Mouse (Mus musculus) thymus, postnatal 25 days (tissue): ENCODE measurements around the gene Dnase2b.

Experiments used
- DNase-seq: peaks from one replicate; pipeline ENCODE4 v3.0.0; 2022

Dnase2b gene

DNA sequence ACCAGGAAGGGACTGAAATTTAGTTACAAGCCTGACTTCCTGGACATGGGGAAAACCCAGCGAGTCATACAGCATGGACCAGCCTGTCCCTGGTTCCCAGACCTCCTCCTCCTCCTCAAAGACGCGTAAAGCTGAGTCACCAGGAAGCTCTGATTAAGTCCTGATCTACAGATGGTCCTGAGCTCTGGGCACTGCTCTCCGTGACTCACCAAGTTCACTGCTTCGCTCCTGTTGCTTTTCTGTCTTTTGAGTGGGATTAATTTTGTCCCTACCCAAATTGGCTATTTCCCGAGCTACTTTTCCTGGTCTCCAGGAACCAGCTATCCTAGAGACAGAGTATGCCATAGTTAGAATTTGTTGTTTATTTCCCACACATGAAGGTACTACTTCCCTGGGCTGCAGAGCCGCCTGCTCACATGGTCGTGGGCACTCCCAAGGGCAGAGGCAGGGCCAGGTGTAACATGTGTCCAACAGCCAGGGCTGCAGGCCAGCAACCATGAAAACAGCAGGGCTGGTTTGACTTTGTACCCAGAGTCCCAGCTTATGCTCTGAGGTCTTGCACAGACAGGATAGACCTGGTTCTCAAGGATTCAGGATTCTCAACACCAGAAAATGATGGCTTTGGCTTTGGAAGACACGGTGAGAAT is 47.4 kb downstream of the Dnase2b start:
- DNase-seq, result no peak

DNA sequence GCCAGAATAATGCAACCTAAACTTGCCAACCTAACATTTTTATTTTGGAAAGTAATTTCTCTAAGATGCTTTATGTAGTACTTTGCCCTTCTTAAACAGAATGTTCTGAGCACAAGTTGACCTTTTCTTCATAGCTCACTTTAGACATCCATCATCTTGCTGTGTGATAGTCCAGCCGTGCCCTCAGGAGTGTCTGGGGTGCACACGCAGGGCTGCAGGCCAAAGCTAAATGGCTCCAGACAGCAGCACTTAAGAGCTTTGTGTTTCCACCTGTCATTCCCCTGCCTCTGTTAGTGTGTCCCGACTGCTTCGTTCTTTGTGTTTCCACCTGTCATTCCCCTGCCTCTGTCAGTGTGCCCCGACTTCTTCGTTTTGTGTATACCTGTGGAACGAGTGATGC is 48.0 kb downstream of the Dnase2b start:
- no peak for DNase-seq

DNA sequence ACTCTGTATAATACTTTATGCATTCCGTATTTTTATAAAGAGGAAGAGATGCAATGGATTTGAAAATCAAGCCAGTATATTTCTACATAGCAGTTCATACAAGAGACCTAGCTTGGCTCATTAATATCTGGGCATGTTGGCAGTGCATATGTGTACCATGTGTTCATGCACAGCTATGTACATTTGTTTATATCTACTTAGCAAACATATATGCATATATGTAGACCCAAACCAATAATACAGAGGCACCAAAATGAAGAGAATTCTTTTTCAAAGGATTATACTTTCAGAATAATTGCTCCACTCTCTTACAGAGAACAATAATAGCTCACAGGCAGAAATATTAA is 50.4 kb downstream of the Dnase2b start:
- no peak for DNase-seq

DNA sequence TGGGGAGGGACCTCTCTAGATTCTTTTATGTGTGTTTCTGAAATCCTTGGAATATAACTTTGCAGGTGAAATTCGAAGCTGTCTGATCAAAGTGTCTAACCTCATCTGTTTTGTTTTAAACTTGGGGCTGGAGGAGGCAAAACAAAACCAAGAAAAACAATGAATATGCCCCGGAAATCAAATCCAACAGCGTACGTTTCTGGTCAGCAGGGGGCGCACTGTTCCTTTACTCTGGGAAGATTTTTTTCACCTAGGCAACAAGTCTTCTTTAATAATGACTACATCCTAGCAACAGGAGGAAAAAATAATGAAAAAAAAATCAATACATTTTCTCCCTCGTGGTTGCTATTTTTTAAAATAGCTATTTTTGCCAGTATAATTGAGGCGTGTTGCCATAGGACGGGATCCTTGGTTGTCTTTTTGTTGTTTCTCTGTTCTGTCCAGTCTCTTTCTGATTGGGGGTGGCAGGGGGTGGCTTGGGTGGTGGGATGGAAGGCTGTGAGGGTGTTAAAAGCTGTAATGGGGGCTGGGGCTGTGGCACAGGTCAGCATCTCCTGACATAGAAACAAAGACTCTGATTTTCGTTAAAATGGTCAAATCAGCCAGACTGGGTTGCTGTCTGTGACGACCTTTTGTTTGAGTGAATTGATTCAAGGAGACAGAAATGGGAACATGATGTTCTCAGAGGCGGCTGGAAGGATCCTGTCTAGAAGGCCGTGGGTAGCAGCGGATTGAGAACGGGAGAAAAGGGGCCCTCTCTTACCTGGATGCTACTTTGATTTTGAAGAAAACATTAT is 50.9 kb downstream of the Dnase2b start:
- peak; percentile 71 for DNase-seq

DNA sequence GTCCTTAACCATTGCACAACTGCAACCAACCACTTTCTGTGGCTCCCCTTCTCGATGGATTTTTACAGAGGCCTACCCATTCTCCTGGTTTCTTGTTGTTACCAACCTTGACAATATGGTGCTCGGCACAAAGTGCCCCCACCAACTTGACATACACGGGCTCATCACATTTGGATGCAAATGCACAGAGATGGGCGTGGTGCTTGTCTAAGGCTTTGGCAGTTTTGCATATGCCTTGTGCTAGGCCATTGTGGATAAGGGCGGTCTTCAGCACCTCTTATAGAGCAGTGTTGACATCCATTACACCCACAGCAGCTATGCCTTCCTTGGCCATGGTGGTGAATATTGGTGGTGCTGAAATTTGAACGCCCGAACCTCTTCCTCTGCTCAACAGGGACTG is 52.5 kb downstream of the Dnase2b start:
- DNase-seq, result no peak

DNA sequence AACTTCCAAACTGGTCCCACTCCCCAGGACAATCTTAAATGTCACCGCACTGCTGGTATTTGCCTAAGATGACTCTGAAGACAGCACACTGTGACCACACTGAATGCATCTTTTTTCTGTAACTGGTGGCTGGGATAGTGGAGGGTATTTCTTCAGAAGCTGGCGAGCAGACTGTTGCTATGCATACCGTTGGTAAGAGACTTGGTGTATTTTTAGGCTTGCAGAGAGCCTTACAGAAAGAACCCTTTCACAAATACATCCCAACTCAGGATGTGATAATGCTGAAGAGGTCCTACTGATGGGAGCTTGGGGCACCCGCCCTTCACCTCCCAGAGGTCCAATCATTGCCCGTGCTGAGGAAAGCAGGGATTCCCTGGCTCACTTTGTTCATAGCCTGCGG is 57.9 kb downstream of the Dnase2b start:
- DNase-seq, result no peak

DNA sequence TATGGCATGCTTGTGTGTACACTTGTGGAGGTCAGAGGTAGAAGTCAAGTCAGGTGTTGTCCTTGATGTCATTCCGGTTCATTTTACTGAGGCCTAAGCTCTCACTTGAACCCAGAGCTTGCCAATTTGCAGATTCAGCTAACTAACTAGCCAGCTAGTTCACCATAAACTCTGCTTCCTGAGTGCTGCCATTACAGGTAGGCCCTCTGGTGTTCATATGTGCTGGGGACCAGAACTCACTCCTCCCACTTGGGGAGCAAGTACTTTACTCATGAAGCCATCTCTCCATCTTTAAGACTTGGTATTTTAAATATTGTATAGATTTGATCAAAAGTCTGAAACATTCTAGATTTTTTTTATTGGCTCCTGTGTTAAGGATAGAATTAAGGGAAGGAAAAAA is 58.8 kb downstream of the Dnase2b start:
- no peak for DNase-seq

DNA sequence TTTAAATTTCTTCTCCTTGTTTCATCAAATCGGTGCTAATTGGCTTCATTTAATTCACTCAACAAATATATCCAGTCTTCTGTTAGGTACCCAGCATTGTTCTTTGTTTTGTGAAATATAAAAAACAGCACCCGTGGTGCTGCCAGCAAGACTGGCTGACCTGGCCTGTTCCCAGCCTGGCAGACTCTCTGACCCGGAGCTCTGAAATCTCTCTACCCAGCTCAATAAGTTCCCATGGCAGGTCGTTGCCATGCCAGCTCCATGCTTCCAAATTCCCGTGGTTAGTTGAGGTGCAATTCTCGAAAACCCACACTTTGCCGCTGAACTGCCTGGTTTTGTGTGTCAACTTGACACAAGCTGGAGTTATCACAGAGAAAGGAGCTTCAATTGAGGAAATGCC is 60.6 kb downstream of the Dnase2b start:
- no peak for DNase-seq

DNA sequence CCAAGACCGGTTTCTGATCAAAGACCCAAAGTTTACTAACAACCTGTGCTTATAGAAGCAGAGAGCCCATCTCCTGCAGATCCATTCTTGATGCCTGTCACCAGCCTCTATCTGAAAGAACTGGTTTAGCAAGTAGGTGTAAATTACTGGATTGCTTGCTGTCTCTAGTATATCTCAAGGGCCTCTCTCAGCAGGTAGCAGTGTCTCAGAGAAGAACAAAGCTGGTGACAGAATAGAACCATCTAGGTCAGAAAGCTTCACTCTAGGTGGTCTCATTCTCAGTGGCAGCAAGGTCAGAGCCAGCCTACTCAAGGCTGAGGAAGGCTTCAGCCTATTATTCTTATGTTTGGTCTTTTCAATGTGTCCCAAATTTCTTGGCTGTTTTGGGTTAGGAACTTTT is 71.8 kb downstream of the Dnase2b start:
- DNase-seq, result no peak

DNA sequence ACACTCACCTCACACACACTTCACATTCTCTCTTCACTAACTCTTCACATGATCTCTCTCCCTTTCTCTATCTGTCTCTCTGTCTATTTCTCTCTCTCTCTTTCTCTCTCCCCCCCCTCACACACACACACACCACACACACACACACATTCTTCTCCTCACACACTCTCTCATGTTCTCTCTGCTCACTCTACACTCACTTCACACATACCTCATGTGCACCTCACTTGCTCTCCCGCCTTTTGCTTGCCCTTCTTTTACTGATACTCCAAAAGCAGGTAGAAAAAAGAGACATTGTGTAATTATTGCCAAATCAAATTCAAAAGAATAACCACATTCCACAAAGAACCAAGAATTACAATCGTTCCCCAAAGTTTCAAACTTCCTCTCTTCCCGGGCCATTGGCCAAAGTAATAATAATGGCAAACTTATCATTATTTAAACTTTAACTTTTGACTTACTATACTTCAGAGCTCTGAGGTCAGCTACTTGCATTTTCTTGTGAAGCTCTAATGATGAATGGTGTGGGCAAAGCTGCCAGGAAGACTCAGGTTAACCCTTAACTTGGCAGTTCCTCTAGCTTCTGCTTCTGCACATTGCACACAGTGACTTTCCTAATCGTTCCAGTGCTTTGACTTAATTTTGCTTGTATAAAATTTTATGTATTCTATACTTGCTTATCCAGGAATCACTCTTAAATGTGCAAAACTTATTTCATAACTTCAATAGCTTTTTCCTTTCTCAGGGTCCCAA is 74.7 kb downstream of the Dnase2b start:
- no peak for DNase-seq

DNA sequence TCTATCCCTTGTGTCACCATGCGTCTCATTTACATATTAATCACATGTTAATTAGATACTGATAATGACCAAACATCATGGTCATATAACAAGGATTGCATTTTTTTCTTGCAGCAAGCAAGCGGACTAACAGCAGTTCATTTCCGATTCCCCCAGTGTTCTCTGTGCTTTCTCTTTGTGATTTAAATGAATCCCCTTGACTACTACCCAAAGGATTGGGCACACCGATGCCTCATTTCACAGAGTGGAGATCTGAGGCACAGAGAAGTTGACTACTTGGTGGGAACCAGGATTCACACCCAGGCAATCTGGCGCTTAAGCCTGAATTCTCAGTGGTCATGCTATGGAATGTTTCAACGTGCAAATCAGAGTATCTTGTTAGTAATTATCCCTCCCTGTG is 80.4 kb downstream of the Dnase2b start:
- no peak for DNase-seq
